Mouse (Mus musculus): ENCODE measurements around the gene Ino80d.

DNA sequence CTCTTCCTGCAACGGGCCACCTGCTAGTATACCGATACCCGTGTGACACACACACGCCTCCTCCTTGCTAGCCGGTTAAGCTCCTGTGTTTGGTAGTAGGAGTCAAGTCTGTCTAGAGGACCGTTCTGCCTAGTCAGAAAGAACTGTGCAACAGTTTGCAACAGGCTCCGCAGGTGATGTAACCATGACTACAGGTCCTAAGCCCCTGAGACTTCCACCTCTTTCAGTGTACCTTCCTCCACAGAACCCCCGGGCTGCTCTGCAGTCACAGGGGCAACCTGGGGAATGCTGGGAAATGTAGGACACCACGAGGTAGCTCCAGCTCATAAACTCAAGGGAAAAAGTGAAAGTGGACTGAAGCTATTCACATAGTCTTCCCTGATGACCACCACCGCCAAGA is 123.4 kb downstream of the Ino80d start:
- TF ChIP-seq POLR2A (IDR thresholded peaks at IDR 0.05; ENCODE audit: borderline replicate concordance, extremely low read depth, low read depth, low read length) (no peak), CTCF (IDR thresholded peaks at IDR 0.05; ENCODE audit: insufficient read depth, low read length) (no peak)

Data from lung, adult 2 months (tissue).